Mouse (Mus musculus): ENCODE measurements at regions not wholly inside any gene's neighbourhood (a gene's known extent, or its start where the extent isn't known, plus 50 kb on each side); places are given as distances from the start of the nearest gene placed in this dataset.
A peak's percentile ranks its signal among the peaks of the same experiment; 100 is the strongest.

- H3K27me3 ChIP-seq (ENCODE audit: control insufficient read depth in 1 of 2, insufficient read depth in 2 of 2, low read length in 2 of 2) = no peaks in the 10 kb centered on the region
- H3K79me2 ChIP-seq (ENCODE audit: control insufficient read depth, insufficient read depth, low read length, poor library complexity) = no peaks in the 10 kb centered on the region
- H3K27ac ChIP-seq (ENCODE audit: control insufficient read depth, low read depth, low read length) = no peak overlapping the region
- peak; percentile 26 for DNase-seq (ENCODE audit: low read depth, low spot score)
- no peak overlapping the region for H3K9ac ChIP-seq (ENCODE audit: control insufficient read depth, low read depth, low read length, poor library complexity, severe bottlenecking)
- no peaks in the 10 kb centered on the region for H3K36me3 ChIP-seq (ENCODE audit: control insufficient read depth in 1 of 2, insufficient read depth in 2 of 2, low read length in 2 of 2)
- H3K9me3 ChIP-seq (replicated peaks; ENCODE audit: insufficient read depth, low read length) = no peaks in the 10 kb centered on the region
- TF ChIP-seq TBP (IDR thresholded peaks at IDR 0.05; ENCODE audit: low read depth, low read length) (no peak), SMC3 (IDR thresholded peaks at IDR 0.05; ENCODE audit: low read depth, low read length) (peak; percentile 80), CTCF (IDR thresholded peaks at IDR 0.05 in 2 of 3, conservative IDR thresholded peaks at IDR 0.05 in 1 of 3; ENCODE audit: control insufficient read depth in 1 of 3, insufficient read depth in 1 of 3, low read depth in 2 of 3, low read length in 3 of 3, poor library complexity in 1 of 3, severe bottlenecking in 1 of 3) (peak in 2 of 3 experiments; percentile 18 to 58; a peak in 3 of 6 replicates), MEF2A (IDR thresholded peaks at IDR 0.05; ENCODE audit: extremely low read depth, insufficient replicate concordance, low read depth, low read length, poor library complexity, severe bottlenecking) (no peak), E2F4 (IDR thresholded peaks at IDR 0.05; ENCODE audit: borderline replicate concordance, low read depth, low read length) (no peak), USF2 (IDR thresholded peaks at IDR 0.05; ENCODE audit: borderline replicate concordance in 1 of 2, insufficient read depth in 1 of 2, low read depth in 1 of 2, low read length in 2 of 2) (no peak), NELFE (IDR thresholded peaks at IDR 0.05; ENCODE audit: low read depth, low read length) (no peak), ZNF384 (IDR thresholded peaks at IDR 0.05; ENCODE audit: low read depth, low read length) (0 out of 2 replicates have a peak, but pooled peaks have one; percentile 49), JUND (IDR thresholded peaks at IDR 0.05; ENCODE audit: low read depth, low read length) (no peak), RCOR1 (IDR thresholded peaks at IDR 0.05; ENCODE audit: low read depth, low read length) (no peak), ZC3H11A (IDR thresholded peaks at IDR 0.05; ENCODE audit: low read depth, low read length) (peak; percentile 82), POLR2AphosphoS5 (IDR thresholded peaks at IDR 0.05; ENCODE audit: borderline replicate concordance, low read depth, low read length) (no peak), SIN3A (IDR thresholded peaks at IDR 0.05; ENCODE audit: low read length) (no peak), CHD2 (IDR thresholded peaks at IDR 0.05; ENCODE audit: low read length) (no peak), ZKSCAN1 (IDR thresholded peaks at IDR 0.05; ENCODE audit: low read depth, low read length) (no peak), UBTF (IDR thresholded peaks at IDR 0.05; ENCODE audit: borderline replicate concordance, insufficient read depth, low read depth, low read length) (no peak), ETS1 (IDR thresholded peaks at IDR 0.05; ENCODE audit: low read depth, low read length) (no peak), POLR2AphosphoS2 (IDR thresholded peaks at IDR 0.05; ENCODE audit: low read length) (no peak), RAD21 (IDR thresholded peaks at IDR 0.05; ENCODE audit: low read depth, low read length) (peak; percentile 66), TAL1 (IDR thresholded peaks at IDR 0.05; ENCODE audit: low read length) (no peak), BHLHE40 (IDR thresholded peaks at IDR 0.05; ENCODE audit: borderline replicate concordance, low read depth, low read length) (no peak), HCFC1 (IDR thresholded peaks at IDR 0.05; ENCODE audit: low read depth, low read length) (no peak), GATA1 (IDR thresholded peaks at IDR 0.05; ENCODE audit: low read depth, low read length) (no peak), EP300 (IDR thresholded peaks at IDR 0.05; ENCODE audit: low read depth in 1 of 2, low read length in 2 of 2) (no peak)
- no peaks in the 10 kb centered on the region for H3K4me1 ChIP-seq (ENCODE audit: control insufficient read depth in 1 of 2, insufficient read depth in 2 of 2, low read length in 2 of 2)
- no peak overlapping the region for H3K4me3 ChIP-seq (ENCODE audit: control insufficient read depth in 1 of 2, insufficient read depth in 1 of 2, low read depth in 2 of 2, low read length in 2 of 2)
These were observed 465.5 kb upstream of the Pcdh10 start for GRCm38 (mm10) chr3:44912664-44913063.
